Mouse (Mus musculus) midbrain, embryonic 10.5 days (tissue): ENCODE results near the gene Eif5a. TPM values are rescaled to one million over a fixed set of nuclear protein-coding genes. Genes with fewer than 3 reads are reported as not detected.
"Not testable (repeated sequence)": the region's sequence is repeated elsewhere in the genome, so short reads cannot be mapped to it uniquely, and the experiment has no call there.

Source experiments
- DNase-seq: peaks from one replicate; pipeline ENCODE4 v3.0.0-alpha.2; 2017; ENCODE audit warnings: low spot score
- H3K27ac ChIP-seq: fragments of 300-500 bp; sonication (generic); replicated peaks from 2 replicates; pipeline ENCODE4 v1.5.1; 2016; ENCODE audit warnings: mild to moderate bottlenecking
- H3K27me3 ChIP-seq: fragments of 300-500 bp; sonication (generic); 2 replicates; pipeline ENCODE4 v1.6.1; 2016; ENCODE audit warnings: low read depth, mild to moderate bottlenecking; ENCODE audit not compliant: poor library complexity, severe bottlenecking
- H3K36me3 ChIP-seq: fragments of 300-500 bp; sonication (generic); 2 replicates; pipeline ENCODE4 v1.6.1; 2016; ENCODE audit warnings: mild to moderate bottlenecking, moderate library complexity
- H3K4me1 ChIP-seq: fragments of 300-500 bp; sonication (generic); 2 replicates; pipeline ENCODE4 v1.6.1; 2016
- H3K4me3 ChIP-seq: fragments of 300-500 bp; sonication (generic); 2 replicates; pipeline ENCODE4 v1.5.1; 2016; ENCODE audit warnings: mild to moderate bottlenecking, moderate library complexity
- H3K9me3 ChIP-seq: fragments of 300-500 bp; sonication (generic); replicated peaks from 2 replicates; pipeline ENCODE4 v1.6.1; 2016; ENCODE audit warnings: mild to moderate bottlenecking
- WGBS: fragments of 180-500 bp; shearing (Covaris S2); methylation state at CpG from one replicate; pipeline ENCODE4 v1.1.7; 2016; 5-methylcytosine and 5-hydroxymethylcytosine counted together
- polyA plus RNA-seq: library from polyadenylated mRNA; unstranded; fragments of >200 nt; fragmentation: Nextera tagmentation; extraction: Ambion mirVana; gene quantifications from 2 replicates; pipeline ENCODE4 v1.2.1, GENCODE M21; 2016

Gene Eif5a
- polyA plus RNA-seq, 1 experiment from 2014 or later = 2,701 TPM

DNA sequence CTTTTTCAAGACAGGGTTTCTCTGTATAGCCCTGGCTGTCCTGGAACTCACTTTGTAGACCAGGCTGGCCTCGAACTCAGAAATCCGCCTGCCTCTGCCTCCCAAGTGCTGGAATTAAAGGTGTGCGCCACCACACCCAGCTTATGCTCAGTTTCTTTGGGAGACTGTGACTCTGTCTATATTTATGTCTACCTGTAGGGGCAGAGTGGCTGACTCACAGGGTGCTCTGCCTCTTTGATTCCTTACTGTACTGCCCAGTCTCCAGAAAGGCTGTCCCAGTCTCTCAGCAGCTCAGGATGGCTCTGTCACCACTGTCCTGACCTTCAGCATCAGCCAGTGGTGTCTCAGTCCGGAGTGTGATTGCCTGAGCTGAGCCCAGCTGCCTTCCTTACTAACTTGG, 33.9 kb upstream of the Eif5a start:
- not testable (repeated sequence) for H3K36me3 ChIP-seq, H3K27me3 ChIP-seq, H3K4me3 ChIP-seq, H3K9me3 ChIP-seq, H3K27ac ChIP-seq, DNase-seq, H3K4me1 ChIP-seq
- WGBS = 83% methylated on average over 4 of the region's 4 CpGs

DNA sequence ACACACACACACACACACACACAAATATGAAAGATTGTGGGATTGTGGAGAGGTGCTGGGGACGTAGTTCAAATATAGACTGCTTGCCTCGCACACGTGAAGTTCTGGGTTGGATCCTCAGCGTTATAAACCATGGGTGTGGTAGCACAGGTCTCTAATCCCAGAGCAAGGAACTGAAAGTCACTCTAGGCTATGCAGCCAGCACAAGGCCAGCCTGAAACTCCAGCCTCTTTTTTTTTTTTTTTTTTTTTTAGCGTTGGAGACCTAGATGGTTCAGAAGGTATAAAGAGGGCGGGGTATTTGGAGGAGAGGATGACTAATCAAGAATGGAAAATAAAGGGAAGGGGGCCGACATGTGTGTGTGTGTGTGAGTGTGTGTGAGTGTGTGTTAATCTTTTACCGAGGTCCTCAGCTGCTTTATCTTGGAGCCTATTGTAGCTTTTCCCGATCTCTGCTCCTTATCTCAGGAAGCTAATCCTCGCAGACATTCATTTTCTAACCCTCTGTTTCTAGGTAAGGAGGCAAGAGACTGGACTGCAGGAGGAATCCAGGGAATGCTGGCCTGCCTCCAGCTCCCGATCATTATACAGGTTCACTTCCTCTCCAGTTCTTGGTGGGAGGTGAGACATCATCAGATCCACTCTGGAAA, 31.6 kb upstream of the Eif5a start:
- H3K27ac ChIP-seq = no peak overlapping the region
- no peaks in the 10 kb centered on the region; the same call in none of the 2 replicates for H3K27me3 ChIP-seq
- peaks cover 10% of the 10 kb centered on the region for H3K4me1 ChIP-seq
- 66% methylated on average over 11 of the region's 11 CpGs for WGBS
- H3K36me3 ChIP-seq = no peaks in the 10 kb centered on the region
- H3K9me3 ChIP-seq = no peaks in the 10 kb centered on the region
- no peak for DNase-seq
- no peak overlapping the region for H3K4me3 ChIP-seq

DNA sequence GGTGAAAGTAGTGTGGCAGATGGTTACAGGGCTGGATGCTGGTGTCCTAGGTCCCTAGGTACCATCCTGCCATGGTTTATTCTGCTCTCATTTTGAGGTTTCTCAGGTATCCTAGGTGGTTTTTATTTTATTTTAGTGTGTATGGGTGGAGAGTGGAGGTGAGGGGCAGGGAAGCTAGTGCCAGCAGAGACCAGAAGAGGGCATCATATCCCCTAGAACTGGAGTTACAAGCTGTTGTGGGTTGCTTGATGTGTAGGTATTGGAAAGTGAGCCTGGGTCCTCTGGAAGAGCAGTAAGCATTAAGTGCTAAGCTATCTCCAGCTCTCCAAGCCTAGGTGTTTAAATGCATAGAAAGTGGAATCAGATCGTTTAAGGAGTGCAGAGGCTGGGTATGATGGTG, 30.5 kb upstream of the Eif5a start:
- H3K4me3 ChIP-seq = no peak overlapping the region

DNA sequence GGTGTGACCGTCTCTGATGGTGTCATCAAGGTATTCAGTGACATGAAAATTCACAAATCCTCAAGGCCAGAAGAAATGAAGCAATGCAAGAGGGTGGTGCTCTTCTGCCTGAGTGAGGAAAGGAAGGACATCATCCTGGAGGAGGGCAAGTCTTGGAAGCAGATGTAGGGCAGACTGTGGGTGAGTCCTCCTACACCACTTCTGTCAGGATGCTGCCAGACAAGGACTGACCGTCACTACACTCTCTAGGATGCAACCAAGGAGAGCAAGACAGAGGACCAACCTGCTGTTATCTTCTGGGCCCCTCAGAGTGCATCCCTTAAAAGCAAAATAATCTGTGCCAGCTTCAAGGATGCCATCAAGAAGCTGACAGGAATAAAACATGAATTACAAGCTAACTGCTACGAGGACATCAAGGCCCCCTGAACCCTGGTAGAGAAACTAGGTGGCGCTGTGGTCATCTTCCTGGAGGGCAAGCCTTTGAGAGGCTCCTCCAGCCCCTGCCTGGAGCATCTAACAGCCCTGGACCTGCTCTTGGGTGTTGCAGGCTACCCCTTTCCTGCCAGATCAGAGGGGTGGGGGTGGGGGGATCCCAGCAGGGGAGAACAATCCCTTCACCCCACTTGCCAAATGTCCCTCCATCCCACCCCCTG, 29.2 kb upstream of the Eif5a start:
- H3K27me3 ChIP-seq = peaks cover 15% of the 10 kb centered on the region
- WGBS = 46% methylated on average over 4 of the region's 4 CpGs

More for the DNA sequence above, 30.5 kb upstream of the Eif5a start:
- Histone ChIP-seq H3K4me1 (peaks cover 21% of the 10 kb centered on the region), H3K27me3 (peaks cover 4% of the 10 kb centered on the region), H3K9me3 (no peaks in the 10 kb centered on the region), H3K27ac (no peak overlapping the region), H3K36me3 (no peaks in the 10 kb centered on the region)
- 31% methylated on average over 1 of the region's 1 CpGs for WGBS
- DNase-seq = no peak

DNA sequence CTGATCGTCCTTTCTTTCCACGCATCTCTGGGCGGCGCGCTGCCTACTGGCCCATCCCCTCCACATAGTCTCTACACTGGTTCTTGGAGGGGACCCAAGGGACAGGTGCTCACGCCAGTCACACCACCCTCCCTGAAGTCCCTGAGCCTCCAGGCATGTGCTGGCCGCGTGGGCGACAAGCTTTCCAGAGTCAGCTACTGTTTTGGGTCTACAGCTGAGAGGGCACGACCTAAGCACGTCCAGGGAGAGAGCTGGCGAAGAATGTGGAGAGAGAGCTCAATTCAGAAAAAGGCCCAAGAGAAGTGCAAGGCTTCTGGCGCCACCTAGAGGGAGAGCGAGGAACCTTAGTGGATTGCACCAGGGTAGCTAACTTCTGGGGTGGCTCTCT, 27.0 kb upstream of the Eif5a start:
- Histone ChIP-seq H3K36me3 (peaks cover 26% of the 10 kb centered on the region), H3K4me3 (peak overlapping the region; percentile 56), H3K4me1 (peaks cover 33% of the 10 kb centered on the region), H3K27ac (peak overlapping the region; percentile 92), H3K27me3 (peaks cover 15% of the 10 kb centered on the region), H3K9me3 (no peaks in the 10 kb centered on the region)
- 0% methylated on average over 14 of the region's 14 CpGs for WGBS
- DNase-seq = peak; percentile 90

More for the DNA sequence above, 29.2 kb upstream of the Eif5a start:
- Histone ChIP-seq H3K4me3 (no peak overlapping the region), H3K9me3 (no peaks in the 10 kb centered on the region), H3K4me1 (peaks cover 33% of the 10 kb centered on the region), H3K36me3 (0 out of 2 replicates have a peak, but pooled peaks cover 5% of the 10 kb centered on the region), H3K27ac (no peak overlapping the region)
- no peak for DNase-seq

DNA sequence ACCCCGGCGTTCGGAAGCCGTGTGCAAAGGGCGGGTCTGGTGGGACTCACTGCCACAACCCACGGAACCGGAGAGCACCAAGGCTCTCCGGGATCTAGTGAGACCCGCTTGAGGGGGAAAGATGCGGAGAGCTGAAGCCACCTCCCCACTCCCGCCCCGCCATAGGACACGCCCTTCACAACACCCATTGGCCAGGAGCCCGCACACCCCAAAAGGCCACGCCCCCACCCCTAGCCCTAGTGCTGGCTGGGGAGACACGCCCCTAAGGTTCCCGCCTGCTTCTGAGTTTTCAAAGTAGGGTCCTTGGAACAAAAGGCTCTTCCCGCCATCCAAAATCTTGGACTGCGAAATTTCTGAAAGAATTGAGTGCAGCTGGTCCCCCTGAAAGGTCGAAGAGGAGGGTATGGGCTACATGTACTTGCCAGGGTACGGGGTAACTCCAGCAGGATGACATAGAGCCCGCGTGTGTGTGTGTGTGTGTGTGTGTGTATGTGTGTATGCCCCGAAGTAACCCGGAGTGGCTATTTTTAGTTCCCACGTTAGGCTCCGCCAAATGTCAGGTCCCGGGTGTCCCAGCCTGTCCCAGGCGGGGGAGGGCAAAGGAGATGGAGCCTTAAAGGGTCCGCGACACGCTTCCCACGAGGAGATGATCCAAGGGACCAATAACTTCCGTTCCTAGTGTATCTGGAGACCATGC, 26.5 kb upstream of the Eif5a start, which contains the start of gene Slc2a4:
Slc2a4 (minus strand) TSS at position 123 of the 697 bp plus-strand sequence.
- H3K27me3 ChIP-seq = peaks cover 15% of the 10 kb centered on the region
- no peaks in the 10 kb centered on the region for H3K9me3 ChIP-seq
- peak within 1 kb of the TSS; percentile 92 for H3K27ac ChIP-seq
- peaks cover 33% of the 10 kb centered on the region for H3K4me1 ChIP-seq
- peaks cover 27% of the 10 kb centered on the region for H3K36me3 ChIP-seq
- DNase-seq = peak; percentile 97
- WGBS = under 1% methylated on average over 34 of the region's 34 CpGs
- peak within 1 kb of the TSS; percentile 56 for H3K4me3 ChIP-seq

DNA sequence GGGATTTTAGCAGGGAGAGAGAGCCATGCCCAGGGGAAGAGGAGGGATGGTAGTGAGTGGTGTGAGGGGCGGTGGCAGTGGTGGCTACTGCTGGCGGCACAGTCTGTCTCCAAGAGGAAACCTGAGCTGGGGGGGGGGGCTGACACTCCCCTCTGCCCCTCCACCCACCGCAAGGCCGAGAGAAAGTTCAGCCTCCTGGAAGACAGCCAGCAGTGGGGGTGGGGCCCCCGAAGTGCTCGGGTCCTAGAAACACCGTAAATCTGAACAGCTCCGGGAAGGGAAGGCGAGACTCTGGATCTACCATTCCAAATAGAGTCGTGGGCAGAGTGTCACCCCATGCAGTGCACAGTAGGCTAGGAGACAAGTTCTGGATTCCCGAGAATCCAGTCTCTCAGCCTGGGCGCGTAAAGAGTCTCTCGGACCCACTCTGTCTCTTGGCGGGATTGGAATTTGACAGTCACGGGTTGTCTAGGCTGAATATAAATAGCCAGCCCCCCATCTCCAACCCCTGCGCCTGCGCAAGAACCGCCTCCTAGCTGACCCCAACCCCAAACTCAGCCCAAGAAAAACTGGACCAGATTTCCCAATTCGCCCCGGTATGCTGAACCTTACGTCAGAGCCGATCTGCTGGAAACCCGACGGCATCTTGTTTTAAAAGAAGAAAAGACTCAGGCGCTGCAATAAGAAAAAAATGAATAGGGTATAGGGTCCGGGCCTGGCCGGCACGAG, 25.7 kb upstream of the Eif5a start:
- DNase-seq = no peak
- peak overlapping the region; percentile 56 for H3K4me3 ChIP-seq
- H3K27ac ChIP-seq = peak overlapping the region; percentile 92
- H3K4me1 ChIP-seq = peaks cover 33% of the 10 kb centered on the region
- peaks cover 34% of the 10 kb centered on the region for H3K36me3 ChIP-seq
- peaks cover 15% of the 10 kb centered on the region for H3K27me3 ChIP-seq
- H3K9me3 ChIP-seq = no peaks in the 10 kb centered on the region
- WGBS = 4% methylated on average over 29 of the region's 29 CpGs

DNA sequence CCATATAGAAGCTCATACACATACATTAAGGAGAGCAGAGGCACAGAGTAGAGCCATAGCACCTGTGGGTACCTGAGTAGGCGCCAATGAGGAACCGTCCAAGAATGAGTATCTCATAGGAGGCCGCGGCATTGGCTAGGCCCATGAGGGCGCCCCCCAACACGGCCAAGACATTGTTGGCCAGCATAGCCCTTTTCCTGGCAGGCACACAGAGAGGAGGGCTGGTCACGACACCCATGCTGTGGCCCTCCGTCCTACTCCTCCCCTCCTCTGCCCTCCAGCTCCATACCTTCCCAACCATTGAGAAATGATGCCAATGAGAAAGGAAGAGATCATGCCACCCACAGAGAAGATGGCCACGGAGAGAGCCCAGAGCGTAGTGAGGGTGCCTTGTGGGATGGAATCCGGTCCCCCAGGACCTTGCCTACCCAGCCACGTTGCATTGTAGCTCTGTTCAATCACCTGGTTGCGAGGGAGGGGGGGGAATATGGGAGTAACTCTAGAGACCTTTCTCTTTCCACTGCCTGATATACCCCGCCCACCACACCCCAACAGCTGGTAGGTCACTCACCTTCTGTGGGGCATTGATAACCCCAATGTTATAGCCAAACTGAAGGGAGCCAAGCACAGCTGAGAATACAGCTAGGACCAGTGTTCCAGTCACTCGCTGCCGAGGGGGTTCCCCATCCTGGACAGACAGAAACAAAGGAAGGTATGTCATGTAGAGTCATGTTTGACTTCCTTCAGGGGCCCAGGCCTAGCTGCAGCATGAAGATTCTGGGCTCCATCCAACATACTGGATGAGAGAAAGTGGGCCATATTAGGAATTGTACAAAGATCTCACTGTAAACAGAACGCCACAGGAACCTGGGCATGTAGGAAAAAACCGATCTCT, 24.5 kb upstream of the Eif5a start:
- WGBS = 93% methylated on average over 18 of the region's 18 CpGs
- Histone ChIP-seq H3K36me3 (peaks cover 36% of the 10 kb centered on the region), H3K9me3 (no peaks in the 10 kb centered on the region), H3K4me3 (peak overlapping the region; percentile 56; the same call in 1 of the 2 replicates), H3K27me3 (peaks cover 15% of the 10 kb centered on the region), H3K4me1 (peaks cover 33% of the 10 kb centered on the region), H3K27ac (no peak overlapping the region)
- no peak for DNase-seq

DNA sequence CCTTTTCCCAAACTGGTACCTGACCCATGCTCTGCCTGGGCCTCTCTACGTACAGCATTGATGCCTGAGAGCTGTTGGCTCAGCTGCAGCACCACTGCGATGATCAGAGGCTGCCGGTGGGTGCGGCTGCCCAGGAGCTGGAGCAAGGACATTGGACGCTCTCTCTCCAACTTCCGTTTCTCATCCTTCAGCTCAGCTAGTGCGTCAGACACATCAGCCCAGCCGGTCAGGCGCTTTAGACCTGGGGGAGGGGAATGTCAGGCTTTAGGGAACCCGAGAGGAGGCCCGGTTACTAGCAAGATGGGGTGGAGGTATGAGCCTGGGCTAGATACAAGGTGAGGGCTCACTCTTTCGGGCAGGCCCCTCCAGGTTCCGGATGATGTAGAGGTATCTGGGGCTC, 23.5 kb upstream of the Eif5a start:
- no peak overlapping the region; the same call in 1 of the 2 replicates for H3K27ac ChIP-seq
- 81% methylated on average over 13 of the region's 13 CpGs for WGBS
- no peaks in the 10 kb centered on the region for H3K9me3 ChIP-seq
- peaks cover 16% of the 10 kb centered on the region for H3K27me3 ChIP-seq
- peaks cover 33% of the 10 kb centered on the region for H3K4me1 ChIP-seq
- no peak overlapping the region for H3K4me3 ChIP-seq
- peaks cover 36% of the 10 kb centered on the region for H3K36me3 ChIP-seq
- no peak for DNase-seq

DNA sequence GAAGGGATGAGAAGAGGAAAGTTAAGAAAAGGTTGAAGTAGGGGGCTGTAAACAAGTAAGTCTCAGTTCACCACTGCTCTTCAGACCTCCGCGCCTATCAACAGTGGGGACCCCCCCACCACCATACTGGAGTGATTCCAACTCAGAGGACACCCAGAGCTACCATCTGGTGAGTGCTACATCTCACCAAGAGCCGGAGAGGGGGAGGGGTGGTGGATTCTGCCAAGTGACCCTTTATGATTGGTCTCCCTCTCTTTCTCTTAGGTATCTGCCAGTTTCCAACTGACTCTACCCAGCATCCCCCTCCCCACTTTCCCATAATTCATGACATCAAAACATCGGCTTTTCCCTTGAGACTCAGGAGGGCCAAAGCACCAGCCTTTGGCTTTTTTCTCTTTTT, 19.2 kb upstream of the Eif5a start:
- H3K27ac ChIP-seq = no peak overlapping the region
- H3K27me3 ChIP-seq = peaks cover 43% of the 10 kb centered on the region
- no peak overlapping the region for H3K4me3 ChIP-seq
- H3K36me3 ChIP-seq = peaks cover 31% of the 10 kb centered on the region
- no peaks in the 10 kb centered on the region for H3K9me3 ChIP-seq
- WGBS = 90% methylated on average over 4 of the region's 4 CpGs
- peaks cover 23% of the 10 kb centered on the region for H3K4me1 ChIP-seq
- no peak for DNase-seq

DNA sequence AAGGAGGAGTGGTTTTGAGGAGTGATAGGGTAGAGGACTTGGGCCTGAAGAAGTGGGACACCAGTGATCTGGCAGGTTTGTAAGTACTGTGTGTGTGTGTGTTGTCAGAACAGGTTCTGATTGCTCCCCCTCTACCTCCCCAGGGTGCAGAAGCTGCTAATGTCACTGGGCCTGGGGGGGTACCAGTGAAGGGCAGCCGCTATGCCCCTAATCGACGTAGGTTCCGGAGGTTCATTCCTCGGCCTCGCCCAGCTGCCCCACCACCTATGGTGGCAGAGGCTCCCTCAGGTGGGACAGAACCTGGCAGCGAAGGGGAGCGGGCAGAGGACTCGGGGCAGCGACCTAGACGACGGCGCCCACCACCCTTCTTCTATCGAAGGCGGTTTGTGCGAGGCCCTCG, 18.0 kb upstream of the Eif5a start:
- H3K4me1 ChIP-seq = peaks cover 33% of the 10 kb centered on the region
- H3K36me3 ChIP-seq = peaks cover 19% of the 10 kb centered on the region
- no peak overlapping the region for H3K27ac ChIP-seq
- H3K27me3 ChIP-seq = peaks cover 55% of the 10 kb centered on the region
- 93% methylated on average over 17 of the region's 17 CpGs for WGBS
- H3K9me3 ChIP-seq = no peaks in the 10 kb centered on the region
- no peak for DNase-seq
- no peak overlapping the region for H3K4me3 ChIP-seq

DNA sequence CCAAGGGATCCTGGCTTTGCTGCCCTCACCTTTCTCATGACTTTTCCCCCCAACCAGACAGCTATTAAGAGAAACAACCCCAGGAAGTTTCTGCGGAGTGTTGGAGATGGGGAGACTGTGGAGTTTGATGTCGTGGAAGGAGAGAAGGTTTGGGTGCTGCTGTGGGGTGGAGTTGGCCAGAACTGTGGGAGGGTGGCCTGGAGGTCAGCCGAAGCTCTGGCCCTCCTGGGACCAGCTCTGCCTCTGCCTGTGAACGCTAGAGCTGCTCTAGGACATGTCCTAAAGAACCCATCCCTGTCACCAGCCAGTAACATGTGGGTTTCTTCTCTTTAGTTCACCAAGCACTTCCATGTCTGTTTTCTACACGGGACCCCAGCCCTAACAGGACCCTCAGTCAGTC, 17.4 kb upstream of the Eif5a start:
- Histone ChIP-seq H3K4me3 (no peak overlapping the region; the same call in 1 of the 2 replicates), H3K27me3 (peaks cover 61% of the 10 kb centered on the region), H3K27ac (no peak overlapping the region), H3K4me1 (peaks cover 39% of the 10 kb centered on the region), H3K9me3 (no peaks in the 10 kb centered on the region), H3K36me3 (peaks cover 14% of the 10 kb centered on the region)
- DNase-seq = no peak
- WGBS = 67% methylated on average over 5 of the region's 5 CpGs
